Mouse (Mus musculus): ENCODE results near the gene Srp54a. TPM values are rescaled to one million over a fixed set of nuclear protein-coding genes. Genes with fewer than 3 reads are reported as not detected.
"Not testable (repeated sequence)": the region's sequence is repeated elsewhere in the genome, so short reads cannot be mapped to it uniquely, and the experiment has no call there.

Srp54a gene
- polyA plus RNA-seq (2015; fragmentation: Nextera tagmentation; extraction: Ambion mirVana), result 118 and 127 TPM in 2 replicates

DNA sequence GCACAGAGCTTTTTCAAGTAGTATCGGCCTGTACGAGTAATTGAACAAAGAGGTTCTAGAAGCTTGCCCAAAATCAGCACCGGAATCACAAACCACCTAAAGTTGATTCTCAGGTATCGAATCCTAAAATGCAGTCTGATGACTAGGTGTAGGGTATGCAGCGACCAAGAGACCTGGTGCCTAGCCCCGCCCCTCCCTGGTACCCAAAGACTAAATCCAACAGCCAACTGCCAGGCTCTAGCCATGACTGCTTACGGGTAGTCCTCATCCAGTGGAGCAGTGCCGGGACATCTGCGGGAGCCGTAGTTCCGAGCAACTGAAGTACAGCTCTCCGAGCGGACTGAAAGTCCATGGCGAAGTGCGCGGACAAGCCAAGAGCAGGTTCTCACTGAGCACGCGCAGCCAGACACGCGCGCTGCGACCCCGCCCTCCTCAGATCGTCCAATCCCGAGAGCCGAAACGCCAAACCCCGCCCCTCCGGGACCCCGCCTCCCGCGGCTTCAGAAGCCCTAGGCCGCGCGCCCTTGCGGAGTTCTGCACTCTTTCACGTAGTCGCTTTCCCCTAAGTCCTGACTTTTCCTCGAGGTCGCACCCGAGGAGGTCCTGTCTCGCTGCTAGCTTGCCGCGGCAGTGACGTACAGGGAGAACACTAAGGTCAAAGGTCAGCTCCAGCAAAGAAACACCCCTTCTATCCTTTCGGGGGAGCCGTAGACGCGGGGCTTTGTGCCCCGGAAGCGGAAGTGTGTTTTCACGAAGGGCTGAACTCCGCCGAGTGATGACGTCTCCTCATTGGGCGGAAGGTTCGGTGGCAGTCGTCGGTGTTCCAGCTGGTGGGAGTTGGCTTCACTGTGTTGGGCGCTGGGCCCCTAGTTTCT lies at the start of gene Srp54a, which contains the start of gene 2700097O09Rik:
TSS of gene Srp54a (plus strand) at position 537 of the 875 bp plus-strand sequence.
TSS of gene 2700097O09Rik (minus strand) at position 385 of the 875 bp plus-strand sequence.
- Histone ChIP-seq H3K9ac (peak within 1 kb of the TSS; percentile 87), H3K4me2 (peak within 1 kb of the TSS; percentile 70), H3K27ac (peak within 1 kb of the TSS; percentile 94), H3K4me3 (peak within 1 kb of the TSS; percentile 83)
- H3K27me3 ChIP-seq; H3K9me3 ChIP-seq (replicated peaks); H3K4me1 ChIP-seq (replicated peaks); H3K36me3 ChIP-seq: not testable (repeated sequence)
- ATAC-seq (replicated peaks; ENCODE audit: insufficient number of reproducible peaks, insufficient read depth, low FRiP score, low read depth), result peak; percentile 95
- WGBS, result under 1% methylated on average over 60 of the region's 60 CpGs

DNA sequence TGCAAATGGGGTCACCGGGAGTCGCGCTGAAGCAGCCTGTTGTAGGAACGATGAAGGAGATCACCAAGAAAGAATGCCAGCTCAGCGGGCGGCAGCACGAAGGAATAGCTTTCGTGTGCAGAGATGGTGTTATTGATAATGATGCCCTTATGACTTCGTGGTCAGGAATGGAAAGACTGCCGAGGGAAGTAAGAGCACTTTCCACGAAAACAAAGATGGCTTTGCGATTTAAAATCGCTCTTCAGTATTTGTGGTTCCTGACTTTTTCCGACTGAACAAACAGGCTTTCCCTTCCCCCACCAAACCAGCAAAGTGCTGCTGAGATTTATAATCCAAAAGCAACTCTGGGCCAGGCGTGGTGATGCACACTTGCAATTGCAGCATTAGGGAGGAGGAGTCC lies 39.1 kb upstream of the Srp54a start:
- Histone ChIP-seq H3K9me3 (replicated peaks) (no peaks in the 10 kb centered on the region), H3K4me1 (replicated peaks) (no peaks in the 10 kb centered on the region), H3K9ac (no peak overlapping the region), H3K4me2 (no peak overlapping the region), H3K4me3 (no peak overlapping the region), H3K27me3 (no peaks in the 10 kb centered on the region), H3K27ac (no peak overlapping the region), H3K36me3 (peaks cover 10% of the 10 kb centered on the region)
- ATAC-seq (replicated peaks; ENCODE audit: insufficient number of reproducible peaks, insufficient read depth, low FRiP score, low read depth), result no peak
- 61% methylated on average over 15 of the region's 15 CpGs for whole genome bisulfite sequencing

DNA sequence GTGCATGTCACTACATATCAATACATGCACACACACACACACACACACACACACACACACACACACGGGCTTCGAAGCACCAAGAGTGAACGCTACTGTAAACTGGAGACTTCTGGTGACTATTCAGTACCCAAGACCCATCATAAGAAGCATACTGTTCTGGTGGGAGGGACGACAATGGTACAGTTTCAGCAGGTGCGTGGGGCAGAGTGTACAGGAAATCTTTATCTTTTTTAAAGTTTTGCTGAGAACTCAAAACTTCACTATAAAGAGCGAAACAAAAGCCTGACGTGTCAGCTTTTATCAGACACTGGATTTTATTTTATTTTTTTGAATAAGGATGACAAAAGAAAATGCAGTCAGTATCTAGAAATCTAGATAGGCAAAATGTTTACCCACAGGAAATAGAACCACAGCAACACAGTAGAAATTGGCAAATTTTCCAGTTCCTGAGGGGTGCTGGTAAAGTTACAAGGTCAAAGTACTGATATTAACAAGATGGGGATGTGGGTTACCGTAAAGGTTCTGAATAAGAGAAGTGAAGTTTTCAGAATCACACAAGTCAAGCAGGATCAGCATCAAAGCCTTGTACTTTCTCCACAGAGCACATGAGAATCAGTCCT lies 30.2 kb upstream of the Srp54a start:
- Histone ChIP-seq H3K4me2 (no peak overlapping the region), H3K27ac (no peak overlapping the region), H3K27me3 (no peaks in the 10 kb centered on the region), H3K36me3 (peaks cover 14% of the 10 kb centered on the region), H3K9me3 (replicated peaks) (no peaks in the 10 kb centered on the region), H3K4me1 (replicated peaks) (peaks cover 3% of the 10 kb centered on the region; the same call in 1 of the 2 replicates), H3K9ac (no peak overlapping the region), H3K4me3 (no peak overlapping the region)
- WGBS, result 89% methylated on average over 8 of the region's 8 CpGs
- no peak for ATAC-seq (replicated peaks; ENCODE audit: insufficient number of reproducible peaks, insufficient read depth, low FRiP score, low read depth)

DNA sequence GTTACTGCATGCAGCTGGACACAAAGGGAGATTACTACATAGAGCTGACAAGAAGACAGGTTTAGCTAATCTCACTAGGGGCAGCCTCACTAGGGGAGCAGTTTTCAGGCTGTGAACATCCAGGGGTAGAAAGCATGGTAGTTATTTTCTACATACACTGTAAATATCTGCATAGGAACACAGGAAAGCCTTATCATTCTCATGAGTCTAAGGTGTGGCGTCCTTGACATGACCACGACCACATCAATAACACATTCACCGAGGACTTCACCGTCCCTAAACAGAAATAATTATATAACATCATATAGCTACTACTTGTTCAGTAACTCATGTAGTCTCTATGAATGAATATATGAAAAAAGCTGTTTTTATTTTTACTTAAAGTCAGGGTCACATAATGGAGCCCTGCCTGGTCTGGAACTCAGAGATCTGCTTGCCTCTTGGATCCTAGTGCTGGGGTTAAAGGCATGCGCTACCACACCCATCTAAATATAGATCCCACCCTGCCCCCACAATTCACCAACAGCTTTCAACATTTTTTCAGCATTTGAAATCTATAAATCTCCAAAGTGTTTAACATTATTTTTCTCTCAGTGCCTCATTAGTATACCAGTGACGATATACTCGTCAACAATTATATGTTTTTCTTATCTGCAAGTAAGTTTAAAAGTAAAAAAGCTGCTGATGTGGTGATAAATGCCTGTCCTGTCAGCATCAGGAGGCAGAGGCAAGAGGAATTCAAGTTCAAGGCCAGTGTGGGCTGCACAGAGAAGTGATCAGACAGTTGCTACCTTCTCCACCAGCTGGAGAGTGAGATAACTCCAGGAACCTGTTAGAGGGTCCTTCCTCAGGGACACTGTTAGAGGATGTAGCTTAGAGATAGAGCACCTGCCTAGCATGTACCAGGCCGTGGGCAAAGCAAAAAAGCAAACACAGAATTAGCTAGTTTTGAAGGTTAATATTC lies 28.6 kb upstream of the Srp54a start:
- Histone ChIP-seq H3K9ac (no peak overlapping the region), H3K27me3 (no peaks in the 10 kb centered on the region), H3K9me3 (replicated peaks) (no peaks in the 10 kb centered on the region), H3K27ac (no peak overlapping the region), H3K4me2 (no peak overlapping the region), H3K4me1 (replicated peaks) (peaks cover 3% of the 10 kb centered on the region; the same call in 1 of the 2 replicates), H3K4me3 (no peak overlapping the region), H3K36me3 (peaks cover 4% of the 10 kb centered on the region)
- WGBS, result 62% methylated on average over 8 of the region's 8 CpGs
- no peak for ATAC-seq (replicated peaks; ENCODE audit: insufficient number of reproducible peaks, insufficient read depth, low FRiP score, low read depth)

DNA sequence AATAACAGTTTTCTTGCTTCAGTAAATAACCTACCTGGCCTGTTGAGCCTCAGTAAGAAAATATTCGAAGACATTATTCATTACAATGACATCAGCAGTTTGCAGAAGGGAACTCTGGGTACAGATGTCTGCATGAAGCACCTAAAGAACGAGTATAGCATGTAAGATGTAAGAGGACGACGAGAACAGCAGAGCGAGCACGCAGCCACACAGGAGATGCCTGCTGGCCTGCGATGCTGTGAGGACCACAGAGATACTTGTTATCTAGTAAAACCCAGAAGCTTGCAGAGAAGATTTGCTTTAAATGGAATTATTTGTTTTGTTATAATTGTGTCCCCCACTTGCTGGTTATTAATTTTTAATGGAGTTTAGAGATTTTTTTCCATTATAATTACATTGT lies 26.8 kb upstream of the Srp54a start:
- H3K36me3 ChIP-seq, result no peaks in the 10 kb centered on the region
- ATAC-seq (replicated peaks; ENCODE audit: insufficient number of reproducible peaks, insufficient read depth, low FRiP score, low read depth), result no peak
- peaks cover 3% of the 10 kb centered on the region; the same call in 1 of the 2 replicates for H3K4me1 ChIP-seq (replicated peaks)
- 89% methylated on average over 7 of the region's 7 CpGs for WGBS
- no peak overlapping the region for H3K27ac ChIP-seq
- H3K9me3 ChIP-seq (replicated peaks), result no peaks in the 10 kb centered on the region
- no peak overlapping the region for H3K4me2 ChIP-seq
- H3K4me3 ChIP-seq, result no peak overlapping the region
- no peaks in the 10 kb centered on the region for H3K27me3 ChIP-seq
- no peak overlapping the region for H3K9ac ChIP-seq

DNA sequence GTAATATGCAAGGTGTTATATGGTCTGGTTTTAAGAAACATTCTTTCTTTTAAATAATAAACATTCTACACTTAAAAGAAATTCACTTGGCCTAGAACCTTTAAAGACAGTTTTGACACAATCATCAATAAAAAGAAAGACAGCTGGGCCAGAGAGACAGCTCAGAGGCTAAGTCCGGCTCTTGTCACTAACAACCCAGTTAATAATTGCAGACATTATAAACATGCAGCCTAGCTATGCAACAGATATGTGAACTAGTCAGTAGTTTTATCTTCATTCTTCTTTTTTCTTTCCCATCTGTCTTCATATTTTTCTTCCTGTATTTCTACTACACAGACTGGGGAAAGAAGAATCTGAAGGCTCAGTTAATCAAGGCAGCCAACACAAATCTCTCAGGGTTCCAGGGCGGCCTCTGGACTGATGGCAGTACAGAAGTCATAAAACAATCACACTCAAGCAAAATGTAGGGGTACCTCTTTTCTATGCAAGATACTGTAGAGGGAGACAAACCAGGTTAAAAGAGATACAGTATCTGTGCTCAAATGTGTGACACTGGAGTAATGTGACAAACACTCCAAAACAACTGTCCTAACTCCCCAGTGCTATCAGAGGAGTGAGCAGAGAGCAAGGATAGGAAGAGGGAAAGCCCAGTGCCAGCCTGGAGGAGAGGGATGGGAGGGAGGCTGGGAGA lies 25.4 kb upstream of the Srp54a start:
- H3K4me3 ChIP-seq, result no peak overlapping the region
- no peak overlapping the region for H3K4me2 ChIP-seq
- ATAC-seq (replicated peaks; ENCODE audit: insufficient number of reproducible peaks, insufficient read depth, low FRiP score, low read depth), result no peak
- H3K36me3 ChIP-seq, result peaks cover 6% of the 10 kb centered on the region; the same call in 1 of the 2 replicates
- H3K27me3 ChIP-seq, result no peaks in the 10 kb centered on the region
- peaks cover 3% of the 10 kb centered on the region; the same call in 1 of the 2 replicates for H3K4me1 ChIP-seq (replicated peaks)
- no peak overlapping the region for H3K9ac ChIP-seq
- WGBS, result 71% methylated on average over 2 of the region's 2 CpGs
- H3K9me3 ChIP-seq (replicated peaks), result no peaks in the 10 kb centered on the region
- no peak overlapping the region for H3K27ac ChIP-seq

- H3K4me2 ChIP-seq, result no peak overlapping the region
- no peak overlapping the region for H3K27ac ChIP-seq
- H3K4me1 ChIP-seq (replicated peaks), result no peaks in the 10 kb centered on the region
- H3K4me3 ChIP-seq, result no peak overlapping the region
- no peak for ATAC-seq (replicated peaks; ENCODE audit: insufficient number of reproducible peaks, insufficient read depth, low FRiP score, low read depth)
- no peaks in the 10 kb centered on the region for H3K9me3 ChIP-seq (replicated peaks)
- H3K9ac ChIP-seq, result no peak overlapping the region
- WGBS, result 61% methylated on average over 2 of the region's 2 CpGs
- H3K36me3 ChIP-seq, result peaks cover 6% of the 10 kb centered on the region; the same call in 1 of the 2 replicates
- no peaks in the 10 kb centered on the region for H3K27me3 ChIP-seq
Observed at GRCm38 (mm10) chr12:55056703-55057102, 23.4 kb upstream of the Srp54a start.

DNA sequence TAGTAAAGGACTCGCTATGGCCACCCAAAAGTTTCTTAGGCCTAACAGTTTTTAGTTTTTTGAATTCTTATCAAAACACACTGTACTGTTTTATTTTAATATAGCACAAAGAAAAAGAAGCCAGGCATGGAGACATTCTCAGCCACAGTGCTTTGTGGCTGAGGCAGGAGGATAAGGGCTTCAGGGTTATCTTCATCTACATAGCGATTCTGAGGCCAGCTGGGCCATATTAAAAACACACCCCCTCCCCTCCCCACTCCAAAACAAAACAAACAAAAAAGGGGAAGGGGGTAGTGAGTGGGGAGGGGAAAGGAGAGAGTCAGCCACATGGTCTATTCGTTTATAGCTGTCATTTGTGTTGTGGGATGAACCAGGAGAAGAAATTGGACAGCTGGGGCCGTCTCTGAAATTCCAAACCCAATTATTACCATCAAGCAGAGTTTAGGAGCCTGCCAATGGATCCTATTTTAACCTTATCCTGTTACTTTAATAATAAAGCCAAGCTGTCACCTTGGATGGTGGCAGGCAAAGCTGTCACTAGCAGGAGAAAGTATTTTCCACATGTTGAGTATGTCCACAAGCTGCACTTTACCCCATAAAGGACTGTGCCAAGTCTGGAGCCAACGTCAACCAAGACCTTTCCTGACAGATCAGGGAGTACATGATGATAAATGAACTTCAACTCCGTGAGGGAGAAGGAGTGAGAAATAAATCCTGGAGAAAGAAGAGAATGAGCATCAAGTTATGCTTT lies 21.0 kb upstream of the Srp54a start:
- no peak for ATAC-seq (replicated peaks; ENCODE audit: insufficient number of reproducible peaks, insufficient read depth, low FRiP score, low read depth)
- Histone ChIP-seq H3K4me1 (replicated peaks) (no peaks in the 10 kb centered on the region), H3K4me2 (no peak overlapping the region), H3K27ac (no peak overlapping the region), H3K4me3 (no peak overlapping the region), H3K36me3 (peaks cover 6% of the 10 kb centered on the region; the same call in 1 of the 2 replicates), H3K9ac (no peak overlapping the region), H3K9me3 (replicated peaks) (no peaks in the 10 kb centered on the region), H3K27me3 (no peaks in the 10 kb centered on the region)
- 63% methylated on average over 6 of the region's 6 CpGs for WGBS

GRCm38 (mm10) chr12:55059812-55060211 lies 20.2 kb upstream of the Srp54a start:
- Histone ChIP-seq H3K27ac (no peak overlapping the region), H3K4me2 (no peak overlapping the region)

More at GRCm38 (mm10) chr12:55059812-55060211, 20.2 kb upstream of the Srp54a start:
- Histone ChIP-seq H3K9me3 (replicated peaks) (no peaks in the 10 kb centered on the region), H3K9ac (no peak overlapping the region), H3K36me3 (peaks cover 6% of the 10 kb centered on the region; the same call in 1 of the 2 replicates), H3K27me3 (no peaks in the 10 kb centered on the region), H3K4me1 (replicated peaks) (no peaks in the 10 kb centered on the region), H3K4me3 (no peak overlapping the region)
- 52% methylated on average over 3 of the region's 3 CpGs for WGBS
- ATAC-seq (replicated peaks; ENCODE audit: insufficient number of reproducible peaks, insufficient read depth, low FRiP score, low read depth), result no peak

Data from heart, embryonic 15.5 days (tissue).